Mouse (Mus musculus) limb, embryonic 10.5 days (tissue): ENCODE measurements at regions not wholly inside any gene's neighbourhood (a gene's known extent, or its start where the extent isn't known, plus 50 kb on each side); places are given as distances from the start of the nearest gene placed in this dataset.

Source experiments
- DNase-seq: peaks from one replicate; pipeline ENCODE4 v3.0.0-alpha.2; 2017; ENCODE audit warnings: low spot score
- H3K27ac ChIP-seq: fragments of 300-500 bp; sonication (generic); 2 replicates; pipeline ENCODE4 v1.5.1; 2016; ENCODE audit warnings: mild to moderate bottlenecking
- H3K27me3 ChIP-seq: fragments of 300-500 bp; sonication (generic); 2 replicates; pipeline ENCODE4 v1.6.1; 2016; ENCODE audit warnings: low read depth, mild to moderate bottlenecking; ENCODE audit not compliant: poor library complexity, severe bottlenecking
- H3K36me3 ChIP-seq: fragments of 300-500 bp; sonication (generic); 2 replicates; pipeline ENCODE4 v1.6.1; 2016; ENCODE audit warnings: mild to moderate bottlenecking, moderate library complexity
- H3K4me1 ChIP-seq: fragments of 300-500 bp; sonication (generic); 2 replicates; pipeline ENCODE4 v1.6.1; 2016
- H3K4me3 ChIP-seq: fragments of 300-500 bp; sonication (generic); 2 replicates; pipeline ENCODE4 v1.5.1; 2016; ENCODE audit warnings: mild to moderate bottlenecking, moderate library complexity
- H3K9me3 ChIP-seq: fragments of 300-500 bp; sonication (generic); replicated peaks from 2 replicates; pipeline ENCODE4 v1.6.1; 2016; ENCODE audit warnings: mild to moderate bottlenecking
- WGBS: fragments of 180-500 bp; shearing (Covaris S2); methylation state at CpG from one replicate; pipeline ENCODE4 v1.1.7; 2016; 5-methylcytosine and 5-hydroxymethylcytosine counted together

DNA sequence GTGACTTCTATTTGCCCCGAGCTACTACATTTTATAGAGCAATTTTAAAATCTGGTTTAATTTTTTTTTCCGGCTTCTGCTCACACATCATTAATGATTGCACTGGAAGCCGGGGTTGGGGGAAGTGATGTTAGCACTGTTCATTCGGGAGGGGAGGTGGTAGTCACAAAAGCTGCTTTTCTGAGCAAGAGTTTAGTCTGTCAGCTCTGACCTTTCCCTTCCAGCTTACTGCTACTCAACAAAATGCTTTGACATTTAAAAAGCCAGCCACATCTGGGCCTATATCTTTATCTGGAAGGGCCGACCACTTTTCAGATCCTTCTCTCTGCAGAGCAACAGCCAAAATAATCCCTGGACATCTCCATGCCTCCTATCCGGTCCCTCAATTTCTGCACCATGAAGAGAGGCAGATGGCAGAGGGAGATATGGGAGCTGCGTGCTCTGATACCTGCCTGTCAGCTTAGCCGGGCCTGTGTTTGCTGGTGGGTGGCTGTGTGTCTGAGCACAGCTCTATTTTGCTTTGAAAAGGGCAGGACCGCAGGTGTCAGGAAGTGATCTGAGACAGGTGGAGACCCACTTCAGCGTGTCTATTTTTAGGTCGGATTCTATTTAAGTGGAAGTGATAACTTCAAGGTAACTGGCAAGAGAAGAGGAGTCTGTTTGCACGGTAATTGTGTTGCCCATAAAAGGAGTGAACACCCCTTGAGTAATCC, 63.1 kb downstream of the Kcnf1 start:
- WGBS, result 80% methylated on average over 12 of the region's 12 CpGs
- H3K27ac ChIP-seq, result no peak overlapping the region
- no peak overlapping the region for H3K4me3 ChIP-seq

DNA sequence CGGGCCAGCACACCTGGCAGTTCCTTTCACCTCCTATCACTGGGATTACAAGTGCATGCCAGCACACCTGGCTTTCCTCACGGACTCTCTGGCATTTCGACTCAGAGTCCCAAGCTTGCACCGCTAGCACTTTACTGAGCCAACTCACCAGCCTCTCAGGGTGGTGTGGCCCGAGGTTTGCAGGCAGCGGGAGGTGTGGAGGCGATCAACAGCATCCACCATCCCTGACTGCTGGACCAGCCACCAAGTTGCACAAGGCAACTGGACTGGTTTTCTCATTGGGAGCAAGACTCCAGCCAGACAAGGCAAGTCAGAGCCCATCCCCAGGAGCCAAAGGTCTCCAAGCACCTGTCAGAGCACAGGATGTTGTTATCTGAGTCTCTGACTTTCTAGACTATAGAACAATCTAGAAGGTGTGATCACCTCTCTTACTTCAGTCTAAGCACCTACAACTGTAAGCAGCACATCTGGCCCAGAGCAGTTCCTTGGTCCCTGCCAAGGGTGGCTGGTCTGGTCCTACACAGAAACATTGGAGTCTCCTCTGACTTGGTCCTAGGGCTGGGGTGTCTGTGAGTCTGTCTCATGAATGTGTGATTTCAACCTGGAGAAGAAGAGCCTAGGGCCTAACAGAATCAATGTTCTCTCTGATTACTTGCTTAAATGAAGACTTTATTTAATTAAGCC, 63.8 kb downstream of the Kcnf1 start:
- Histone ChIP-seq H3K36me3 (no peaks in the 10 kb centered on the region), H3K9me3 (no peaks in the 10 kb centered on the region), H3K27me3 (no peaks in the 10 kb centered on the region), H3K4me3 (no peak overlapping the region), H3K27ac (no peak overlapping the region), H3K4me1 (peaks cover 11% of the 10 kb centered on the region)
- no peak for DNase-seq
- WGBS, result 86% methylated on average over 7 of the region's 7 CpGs

More for the DNA sequence above, 63.1 kb downstream of the Kcnf1 start:
- Histone ChIP-seq H3K36me3 (no peaks in the 10 kb centered on the region), H3K27me3 (no peaks in the 10 kb centered on the region), H3K4me1 (peaks cover 8% of the 10 kb centered on the region), H3K9me3 (no peaks in the 10 kb centered on the region)
- DNase-seq, result no peak

DNA sequence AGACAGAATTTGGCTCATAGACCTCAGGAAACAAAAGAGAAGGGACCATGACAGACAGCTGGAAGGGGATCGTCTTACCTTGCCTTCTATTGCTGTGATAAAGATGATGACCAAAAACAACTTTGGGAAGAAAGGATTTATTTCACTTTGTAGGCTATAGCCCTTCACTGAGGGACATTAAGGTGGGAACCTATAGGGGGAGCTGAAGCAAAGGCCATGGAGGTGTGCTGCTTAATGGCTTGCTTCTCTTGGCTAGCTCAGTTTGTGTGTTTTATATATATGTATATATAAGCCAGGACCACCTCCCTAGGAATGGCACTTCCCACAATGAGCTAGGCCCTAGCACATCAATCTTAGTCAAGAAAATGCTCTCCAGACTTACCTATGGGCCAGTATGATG, 70.5 kb downstream of the Kcnf1 start:
- WGBS, result 80% methylated on average over 1 of the region's 1 CpGs
- no peak for DNase-seq
- H3K36me3 ChIP-seq, result no peaks in the 10 kb centered on the region
- H3K27me3 ChIP-seq, result no peaks in the 10 kb centered on the region
- H3K4me3 ChIP-seq, result no peak overlapping the region
- peaks cover 11% of the 10 kb centered on the region for H3K4me1 ChIP-seq
- no peak overlapping the region for H3K27ac ChIP-seq
- no peaks in the 10 kb centered on the region for H3K9me3 ChIP-seq

DNA sequence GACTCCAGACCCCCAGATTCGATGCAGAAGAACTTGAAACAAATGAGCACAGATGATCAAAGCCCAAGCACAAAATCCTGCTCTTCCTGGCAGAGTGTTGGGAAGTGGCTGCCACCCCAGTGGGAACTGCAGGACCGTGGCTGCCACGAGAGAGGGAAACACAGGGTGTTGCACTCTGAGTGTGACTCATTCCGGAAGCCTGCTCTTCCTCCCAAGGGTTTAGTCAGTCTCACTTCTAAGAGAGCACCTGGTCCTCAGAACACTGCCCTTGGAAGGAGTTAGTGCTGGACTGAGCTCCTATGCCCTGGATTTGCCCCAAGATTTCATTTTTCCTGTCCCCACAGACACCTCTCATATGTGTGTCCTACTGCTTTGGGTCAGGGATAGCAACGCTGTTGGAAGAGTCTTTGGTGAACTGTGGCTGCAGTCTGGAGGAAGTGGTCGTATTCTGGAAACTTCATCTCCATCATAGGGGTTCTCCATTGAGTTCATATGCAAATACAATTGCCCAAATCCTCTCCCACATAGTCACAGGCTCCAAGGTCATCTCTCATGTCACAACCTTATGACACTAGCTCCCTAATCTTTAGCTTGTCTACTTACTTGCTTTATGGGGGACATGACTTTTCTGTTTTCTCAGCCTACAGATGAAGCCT, 71.5 kb downstream of the Kcnf1 start:
- Histone ChIP-seq H3K9me3 (no peaks in the 10 kb centered on the region), H3K4me3 (no peak overlapping the region), H3K36me3 (no peaks in the 10 kb centered on the region), H3K27me3 (no peaks in the 10 kb centered on the region), H3K27ac (no peak overlapping the region), H3K4me1 (peaks cover 10% of the 10 kb centered on the region)
- DNase-seq, result no peak
- 86% methylated on average over 6 of the region's 6 CpGs for WGBS

DNA sequence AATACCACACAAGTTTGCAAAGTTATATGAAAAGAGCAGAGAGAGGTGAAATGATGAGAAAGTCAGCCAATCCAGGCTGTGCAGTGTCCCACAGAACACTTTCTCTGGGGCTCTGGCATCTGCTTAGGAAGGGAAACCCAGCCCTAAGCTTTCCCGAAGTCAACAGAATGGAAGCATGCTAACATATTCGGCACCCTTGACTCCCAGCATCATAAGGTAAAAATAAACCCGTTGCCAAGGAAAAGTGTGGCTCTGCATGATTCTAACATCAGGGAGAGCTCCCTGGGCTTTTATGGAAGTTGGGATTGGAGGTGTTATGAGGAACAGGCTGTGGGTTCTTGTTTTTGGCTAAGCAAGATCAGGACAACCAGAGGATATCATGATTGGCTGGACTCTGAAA, 74.8 kb downstream of the Kcnf1 start:
- no peaks in the 10 kb centered on the region for H3K9me3 ChIP-seq
- H3K4me1 ChIP-seq, result peaks cover 20% of the 10 kb centered on the region
- H3K27me3 ChIP-seq, result no peaks in the 10 kb centered on the region
- H3K4me3 ChIP-seq, result no peak overlapping the region
- WGBS, result 92% methylated on average over 3 of the region's 3 CpGs
- DNase-seq, result no peak
- H3K27ac ChIP-seq, result no peak overlapping the region
- no peaks in the 10 kb centered on the region for H3K36me3 ChIP-seq

DNA sequence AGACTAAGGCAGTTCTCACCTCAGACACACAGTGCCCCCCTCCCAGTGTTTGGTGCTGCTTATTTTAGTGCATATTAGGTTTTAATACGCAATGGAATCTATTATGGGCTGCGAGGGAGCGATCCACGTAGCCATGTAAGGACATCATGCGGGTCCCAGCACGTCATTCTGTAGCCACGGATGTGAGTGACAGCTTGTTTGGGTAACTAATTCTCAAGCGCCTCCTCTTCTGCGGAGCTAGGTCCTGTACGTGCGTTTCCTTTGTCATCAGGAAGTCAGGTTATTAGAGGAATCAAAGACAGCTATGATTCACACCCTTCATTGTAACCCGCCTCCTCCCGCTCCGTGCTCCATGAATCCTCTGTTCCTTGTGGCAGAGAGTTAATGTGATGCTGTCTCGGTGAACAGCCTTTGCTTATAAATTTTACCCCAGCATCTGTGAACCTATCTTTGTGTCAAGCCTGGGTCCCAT, 78.9 kb downstream of the Kcnf1 start:
- Histone ChIP-seq H3K27ac (peak overlapping the region; percentile 71), H3K27me3 (no peaks in the 10 kb centered on the region), H3K9me3 (no peaks in the 10 kb centered on the region), H3K4me3 (peak overlapping the region; percentile 37), H3K36me3 (no peaks in the 10 kb centered on the region), H3K4me1 (peaks cover 38% of the 10 kb centered on the region)
- WGBS, result 23% methylated on average over 15 of the region's 15 CpGs
- peak; percentile 51 for DNase-seq

DNA sequence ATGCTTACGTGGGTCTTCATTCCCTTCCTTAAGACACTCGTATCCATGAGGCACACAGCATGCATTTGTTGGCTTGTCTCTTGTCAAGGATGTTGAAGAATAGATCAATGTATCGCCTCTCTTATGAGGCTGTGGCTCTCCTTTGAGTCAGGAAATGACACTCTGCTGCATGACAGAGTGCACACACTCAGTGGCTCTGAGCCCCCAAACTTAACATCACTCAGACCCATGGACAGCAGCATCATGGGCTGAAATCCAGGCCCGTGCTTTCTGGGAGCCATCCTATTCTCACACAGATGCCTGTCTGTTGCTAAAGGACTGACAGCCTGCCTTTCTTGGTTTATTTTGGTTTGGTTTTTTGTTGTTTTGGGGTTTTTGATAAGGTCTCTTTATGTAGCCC, 81.9 kb downstream of the Kcnf1 start:
- Histone ChIP-seq H3K27ac (no peak overlapping the region), H3K36me3 (no peaks in the 10 kb centered on the region), H3K4me3 (no peak overlapping the region), H3K4me1 (peaks cover 62% of the 10 kb centered on the region), H3K27me3 (no peaks in the 10 kb centered on the region), H3K9me3 (no peaks in the 10 kb centered on the region)
- DNase-seq, result no peak
- WGBS, result 89% methylated on average over 4 of the region's 4 CpGs

DNA sequence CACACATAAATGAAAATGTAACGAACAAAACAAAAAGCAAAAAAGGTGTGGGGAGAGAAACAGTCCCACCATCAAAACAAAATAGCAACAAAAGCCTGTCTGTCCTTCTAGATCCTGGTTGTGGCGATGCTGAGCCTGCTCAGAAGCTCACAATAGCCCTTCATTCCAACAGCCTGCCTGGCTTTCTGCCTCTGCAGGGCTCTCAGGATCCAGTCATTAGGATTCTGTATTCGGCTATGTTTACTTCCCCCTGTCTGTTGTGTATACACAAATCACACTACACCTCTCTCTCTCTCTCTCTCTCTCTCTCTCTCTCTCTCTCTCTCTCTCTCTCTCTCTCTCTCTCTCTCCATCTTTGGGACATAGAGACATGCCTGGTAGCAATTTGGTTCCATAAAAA, 82.2 kb upstream of the 2410004P03Rik start:
- peaks cover 66% of the 10 kb centered on the region for H3K4me1 ChIP-seq

DNA sequence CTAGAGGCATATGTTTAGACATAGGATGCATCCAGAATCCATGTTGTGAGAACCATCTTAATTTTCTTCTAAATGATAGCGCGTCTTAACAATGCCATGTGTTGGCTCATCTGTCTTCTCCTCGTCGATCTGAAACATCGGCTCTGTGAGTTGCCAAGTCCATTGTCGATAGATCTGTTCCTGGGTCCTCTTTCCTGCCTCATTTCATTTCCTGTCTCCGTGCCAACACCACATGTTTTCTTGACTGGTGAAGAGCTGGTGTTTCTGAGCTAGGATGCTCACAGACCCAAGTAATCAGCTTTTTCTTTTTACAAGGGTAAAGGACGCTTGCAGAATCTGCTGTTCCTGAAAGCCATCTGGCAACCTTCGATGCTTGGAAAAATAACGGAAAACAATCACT, 79.5 kb upstream of the 2410004P03Rik start:
- 68% methylated on average over 10 of the region's 10 CpGs for WGBS

More for the DNA sequence above, 82.2 kb upstream of the 2410004P03Rik start:
- Histone ChIP-seq H3K9me3 (no peaks in the 10 kb centered on the region), H3K27me3 (no peaks in the 10 kb centered on the region), H3K36me3 (no peaks in the 10 kb centered on the region), H3K4me3 (no peak overlapping the region), H3K27ac (peak overlapping the region; percentile 12; the same call in 1 of the 2 replicates)
- DNase-seq, result no peak
- 56% methylated on average over 3 of the region's 3 CpGs for WGBS

DNA sequence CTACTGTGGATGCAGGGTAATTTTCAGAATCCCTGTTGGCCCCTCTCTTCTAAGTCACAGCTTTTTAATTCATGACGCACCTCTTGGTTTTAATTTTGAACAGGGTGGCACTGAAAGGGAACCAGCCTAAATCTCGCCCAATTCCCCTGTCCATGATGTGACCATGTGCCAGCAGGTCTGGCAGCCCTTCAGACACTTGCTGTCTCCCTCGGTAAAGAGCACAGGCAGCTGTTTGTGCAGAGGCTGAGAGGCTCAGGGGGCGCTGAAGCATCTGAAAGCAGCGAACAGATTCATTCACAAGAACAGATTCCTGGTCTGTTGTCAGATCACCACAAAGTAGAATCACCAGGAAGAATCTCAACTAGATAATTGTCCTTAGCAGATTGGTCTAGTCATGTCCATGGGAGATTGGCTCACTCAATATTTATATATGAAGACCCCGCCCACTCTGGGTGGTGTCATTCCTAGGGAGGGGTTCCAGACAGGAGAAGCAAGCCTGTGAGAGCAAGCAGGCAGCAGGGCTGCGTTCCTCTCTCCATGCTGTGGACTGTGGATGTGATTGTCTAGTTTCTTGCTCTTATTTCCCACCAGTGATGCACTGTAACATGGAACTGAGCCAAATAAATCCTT, 78.3 kb upstream of the 2410004P03Rik start:
- Histone ChIP-seq H3K36me3 (no peaks in the 10 kb centered on the region), H3K9me3 (no peaks in the 10 kb centered on the region; the same call in 1 of the 2 replicates), H3K27ac (no peak overlapping the region), H3K4me3 (no peak overlapping the region), H3K27me3 (no peaks in the 10 kb centered on the region), H3K4me1 (peaks cover 44% of the 10 kb centered on the region)
- no peak for DNase-seq
- 56% methylated on average over 7 of the region's 7 CpGs for WGBS

More for the DNA sequence above, 79.5 kb upstream of the 2410004P03Rik start:
- H3K4me1 ChIP-seq, result peaks cover 44% of the 10 kb centered on the region
- H3K4me3 ChIP-seq, result no peak overlapping the region
- no peaks in the 10 kb centered on the region; the same call in 1 of the 2 replicates for H3K9me3 ChIP-seq
- H3K27me3 ChIP-seq, result no peaks in the 10 kb centered on the region
- no peak for DNase-seq
- H3K27ac ChIP-seq, result no peak overlapping the region
- no peaks in the 10 kb centered on the region for H3K36me3 ChIP-seq

DNA sequence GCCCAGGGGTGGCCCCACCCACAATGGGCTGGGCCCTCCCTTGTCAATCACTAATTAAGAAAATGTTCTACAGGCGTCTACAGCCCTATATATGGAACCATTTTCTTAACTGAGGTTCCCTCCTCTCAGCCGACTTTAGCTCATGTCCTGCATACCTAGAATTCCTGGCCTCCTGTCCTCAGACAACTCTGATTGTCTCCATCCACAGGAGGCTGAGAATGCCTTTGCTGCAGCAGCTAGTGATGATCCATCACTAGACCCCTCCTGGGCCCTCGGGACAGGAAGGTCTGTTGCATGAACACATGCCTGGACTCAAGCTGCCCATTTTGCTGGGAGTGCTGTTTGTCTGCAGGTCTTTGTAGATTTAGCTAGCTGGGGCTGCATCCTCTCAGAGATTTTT, 75.9 kb upstream of the 2410004P03Rik start:
- Histone ChIP-seq H3K27me3 (no peaks in the 10 kb centered on the region), H3K36me3 (no peaks in the 10 kb centered on the region), H3K27ac (no peak overlapping the region), H3K4me1 (peaks cover 26% of the 10 kb centered on the region), H3K9me3 (no peaks in the 10 kb centered on the region; the same call in 1 of the 2 replicates), H3K4me3 (no peak overlapping the region)
- DNase-seq, result no peak
- 43% methylated on average over 3 of the region's 3 CpGs for WGBS

DNA sequence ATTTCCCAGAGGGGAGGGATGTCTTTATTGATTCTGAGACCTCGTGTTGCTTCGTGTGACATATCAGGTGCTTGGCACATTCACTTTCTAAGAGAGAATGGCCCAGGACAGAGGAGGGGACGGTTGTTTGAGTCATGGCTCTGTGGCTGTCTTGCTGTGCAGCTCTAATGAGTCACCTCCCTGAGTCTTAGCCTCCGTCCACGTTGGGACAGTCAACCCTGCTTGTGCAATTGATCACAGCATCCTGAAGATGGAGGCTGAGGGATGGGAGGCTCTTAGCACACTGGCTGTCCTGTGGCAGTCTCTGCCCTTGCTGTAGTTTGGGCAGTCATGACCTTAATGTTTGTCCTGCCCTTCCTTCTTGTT, 73.7 kb upstream of the 2410004P03Rik start:
- Histone ChIP-seq H3K27me3 (no peaks in the 10 kb centered on the region), H3K4me3 (no peak overlapping the region), H3K36me3 (no peaks in the 10 kb centered on the region), H3K9me3 (no peaks in the 10 kb centered on the region; the same call in 1 of the 2 replicates), H3K4me1 (peaks cover 11% of the 10 kb centered on the region), H3K27ac (no peak overlapping the region; the same call in 1 of the 2 replicates)
- no peak for DNase-seq
- 80% methylated on average over 5 of the region's 5 CpGs for WGBS
